Mouse (Mus musculus): ENCODE results near the gene Lpar1. TPM values are rescaled to one million over a fixed set of nuclear protein-coding genes. Genes with fewer than 3 reads are reported as not detected.

The Lpar1 gene
- total and polyA plus RNA-seq, 2 experiments from 2014 or later = 14.3 to 24.3 TPM

DNA sequence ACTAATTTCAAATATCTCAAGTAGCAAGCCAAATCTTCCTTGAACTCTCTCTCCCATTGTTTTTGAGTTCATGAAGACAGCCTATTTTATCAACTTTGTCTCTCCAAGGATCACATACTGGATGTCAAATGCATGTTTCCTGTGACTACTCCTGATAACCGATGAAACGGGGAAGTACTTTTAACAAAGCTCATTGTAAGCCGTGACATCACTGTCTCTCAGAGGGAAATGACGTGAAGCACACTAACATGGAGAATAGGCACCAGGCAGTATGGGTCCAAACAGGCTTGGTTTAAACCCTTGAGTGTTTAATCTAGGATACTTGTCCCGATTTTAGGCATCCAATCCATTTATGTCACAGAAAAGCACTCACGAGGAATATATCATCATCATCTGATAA lies 17.9 kb downstream of the Lpar1 start:
- whole genome bisulfite sequencing = 93% methylated on average over 6 of the region's 6 CpGs
- H3K36me3 ChIP-seq (ENCODE audit: insufficient read depth, low read length) = no peaks in the 10 kb centered on the region
- H3K9ac ChIP-seq (replicated peaks; ENCODE audit: low read length) = no peak overlapping the region
- DNase-seq (ENCODE audit: low spot score) (no peak), ATAC-seq (no peak)
- no peak overlapping the region for H3K4me3 ChIP-seq (ENCODE audit: low read length)
- TF ChIP-seq CTCF (IDR thresholded peaks at IDR 0.05; ENCODE audit: low read depth) = no peak
- no peaks in the 10 kb centered on the region for H3K9me3 ChIP-seq (ENCODE audit: low read length)
- no peaks in the 10 kb centered on the region for H3K27me3 ChIP-seq (ENCODE audit: insufficient read depth, low read length)
- H3K27ac ChIP-seq = no peak overlapping the region
- H3K4me1 ChIP-seq (ENCODE audit: insufficient read depth, low read length) = no peaks in the 10 kb centered on the region
- no peak overlapping the region for H3K4me2 ChIP-seq (ENCODE audit: low read depth, low read length)

DNA sequence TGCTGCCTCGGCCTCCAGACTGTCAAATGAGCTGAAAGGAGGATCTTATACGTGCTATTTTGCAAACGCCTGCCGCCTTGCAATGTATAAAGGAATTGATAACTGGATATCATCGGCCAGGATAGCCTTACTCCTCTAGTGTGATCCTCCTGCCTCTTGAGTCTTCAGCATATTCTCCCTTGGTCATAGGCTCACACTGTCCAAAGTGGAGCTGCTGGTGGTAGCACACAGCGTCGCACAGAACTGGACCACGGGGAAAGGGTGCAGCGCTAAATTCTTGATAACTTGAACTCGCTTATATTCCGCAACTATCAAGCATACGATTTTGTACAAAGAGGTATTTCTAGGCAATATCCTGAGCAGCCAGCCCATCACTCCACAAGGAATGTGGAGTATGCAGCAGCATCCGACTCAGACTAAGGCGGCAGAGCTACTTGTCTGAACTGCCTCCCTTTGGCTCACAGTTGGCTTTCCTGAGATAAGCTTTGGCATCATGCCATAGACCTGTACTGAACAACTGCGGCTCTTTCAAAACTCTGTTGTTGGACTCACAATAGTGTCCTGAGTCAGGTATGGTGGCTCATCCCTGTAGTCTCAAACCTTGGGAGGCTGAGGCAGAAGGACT lies 18.9 kb downstream of the Lpar1 start:
- Histone ChIP-seq H3K4me1 (ENCODE audit: insufficient read depth, low read length) (no peaks in the 10 kb centered on the region), H3K4me3 (ENCODE audit: low read length) (no peak overlapping the region), H3K27ac (no peak overlapping the region), H3K27me3 (ENCODE audit: insufficient read depth, low read length) (no peaks in the 10 kb centered on the region), H3K36me3 (ENCODE audit: insufficient read depth, low read length) (no peaks in the 10 kb centered on the region), H3K9me3 (ENCODE audit: low read length) (no peaks in the 10 kb centered on the region), H3K9ac (replicated peaks; ENCODE audit: low read length) (no peak overlapping the region), H3K4me2 (ENCODE audit: low read depth, low read length) (0 out of 2 replicates have a peak overlapping the region, but pooled peaks have one; percentile 21)
- no peak for ATAC-seq
- TF ChIP-seq CTCF (IDR thresholded peaks at IDR 0.05; ENCODE audit: low read depth) = no peak
- DNase-seq (ENCODE audit: low spot score) = peak; percentile 5
- 83% methylated on average over 15 of the region's 15 CpGs for WGBS

DNA sequence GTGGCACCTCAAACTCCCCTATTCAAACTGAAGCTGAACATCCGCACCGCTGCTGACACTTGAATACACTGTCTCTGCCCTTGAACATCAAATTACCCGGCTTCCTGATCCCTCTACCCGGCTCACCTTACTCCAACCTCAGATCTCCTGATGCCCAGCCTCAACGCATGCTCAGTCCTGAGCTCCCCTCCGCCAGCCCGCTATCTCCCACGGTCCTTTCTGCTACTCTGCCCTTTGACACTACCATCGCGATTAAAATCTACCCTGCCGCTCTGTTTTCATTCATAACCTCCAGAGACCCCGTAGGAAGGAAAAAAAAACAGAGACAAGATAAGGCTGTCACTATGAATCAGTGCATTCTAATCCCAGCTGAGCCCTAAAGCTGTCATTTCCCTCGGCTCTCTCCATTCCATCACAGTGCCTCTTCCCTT lies 19.5 kb downstream of the Lpar1 start:
- Histone ChIP-seq H3K4me1 (ENCODE audit: insufficient read depth, low read length) (no peaks in the 10 kb centered on the region), H3K9me3 (ENCODE audit: low read length) (no peaks in the 10 kb centered on the region), H3K27me3 (ENCODE audit: insufficient read depth, low read length) (no peaks in the 10 kb centered on the region), H3K4me2 (ENCODE audit: low read depth, low read length) (0 out of 2 replicates have a peak overlapping the region, but pooled peaks have one; percentile 21), H3K9ac (replicated peaks; ENCODE audit: low read length) (no peak overlapping the region), H3K4me3 (ENCODE audit: low read length) (no peak overlapping the region), H3K27ac (no peak overlapping the region), H3K36me3 (ENCODE audit: insufficient read depth, low read length) (no peaks in the 10 kb centered on the region)
- ATAC-seq (no peak), DNase-seq (ENCODE audit: low spot score) (no peak)
- 29% methylated on average over 13 of the region's 13 CpGs for WGBS
- TF ChIP-seq CTCF (IDR thresholded peaks at IDR 0.05; ENCODE audit: low read depth) = no peak

DNA sequence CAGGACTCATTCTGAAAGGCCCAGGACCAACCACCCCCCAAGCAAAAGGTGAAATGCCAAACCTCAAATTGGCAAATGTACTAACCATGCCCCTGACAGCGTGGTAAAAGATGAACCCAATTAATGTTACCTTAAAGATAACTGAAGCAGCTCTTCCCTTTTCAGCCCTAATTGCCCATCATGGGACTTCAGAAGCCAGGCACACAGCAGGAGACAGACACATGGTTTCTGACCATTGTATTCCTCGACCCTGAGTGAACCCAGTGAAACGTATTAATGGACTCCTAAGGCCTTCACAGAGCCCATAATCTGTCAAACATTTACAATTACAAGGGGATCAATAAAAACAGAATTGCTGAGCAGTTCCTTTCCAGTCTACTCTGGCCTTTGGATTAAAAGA lies 20.2 kb downstream of the Lpar1 start:
- Histone ChIP-seq H3K27me3 (ENCODE audit: insufficient read depth, low read length) (no peaks in the 10 kb centered on the region), H3K9ac (replicated peaks; ENCODE audit: low read length) (no peak overlapping the region), H3K4me3 (ENCODE audit: low read length) (no peak overlapping the region), H3K9me3 (ENCODE audit: low read length) (no peaks in the 10 kb centered on the region), H3K4me1 (ENCODE audit: insufficient read depth, low read length) (no peaks in the 10 kb centered on the region), H3K27ac (no peak overlapping the region), H3K4me2 (ENCODE audit: low read depth, low read length) (no peak overlapping the region), H3K36me3 (ENCODE audit: insufficient read depth, low read length) (no peaks in the 10 kb centered on the region)
- no peak for TF ChIP-seq CTCF (IDR thresholded peaks at IDR 0.05; ENCODE audit: low read depth)
- no peak for DNase-seq (ENCODE audit: low spot score)
- WGBS = 30% methylated on average over 3 of the region's 3 CpGs
- no peak for ATAC-seq

DNA sequence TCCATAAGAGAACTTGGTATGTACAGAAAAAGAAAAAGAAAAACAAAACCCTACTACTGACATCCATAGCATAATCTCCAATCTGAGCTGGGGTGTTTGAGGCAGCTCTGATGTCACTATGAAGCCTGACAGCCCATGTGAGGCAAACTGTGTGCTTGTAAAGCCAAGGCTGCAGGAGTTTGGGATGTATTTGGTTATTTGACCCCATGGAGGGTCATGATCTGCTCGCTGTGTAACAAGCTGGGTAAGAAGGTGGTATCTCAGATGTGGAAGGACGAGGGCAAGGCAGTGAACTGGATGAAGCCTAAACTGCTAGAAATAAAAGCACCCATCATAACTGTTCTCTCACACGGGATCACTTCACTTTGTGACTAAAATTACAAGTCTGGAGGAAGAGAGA lies 21.4 kb downstream of the Lpar1 start:
- 85% methylated on average over 3 of the region's 3 CpGs for WGBS
- Histone ChIP-seq H3K27ac (no peak overlapping the region), H3K4me3 (ENCODE audit: low read length) (no peak overlapping the region), H3K36me3 (ENCODE audit: insufficient read depth, low read length) (no peaks in the 10 kb centered on the region), H3K9ac (replicated peaks; ENCODE audit: low read length) (no peak overlapping the region), H3K4me1 (ENCODE audit: insufficient read depth, low read length) (no peaks in the 10 kb centered on the region), H3K4me2 (ENCODE audit: low read depth, low read length) (no peak overlapping the region), H3K27me3 (ENCODE audit: insufficient read depth, low read length) (no peaks in the 10 kb centered on the region), H3K9me3 (ENCODE audit: low read length) (no peaks in the 10 kb centered on the region)
- DNase-seq (ENCODE audit: low spot score) = no peak
- ATAC-seq = no peak
- TF ChIP-seq CTCF (IDR thresholded peaks at IDR 0.05; ENCODE audit: low read depth) = no peak

DNA sequence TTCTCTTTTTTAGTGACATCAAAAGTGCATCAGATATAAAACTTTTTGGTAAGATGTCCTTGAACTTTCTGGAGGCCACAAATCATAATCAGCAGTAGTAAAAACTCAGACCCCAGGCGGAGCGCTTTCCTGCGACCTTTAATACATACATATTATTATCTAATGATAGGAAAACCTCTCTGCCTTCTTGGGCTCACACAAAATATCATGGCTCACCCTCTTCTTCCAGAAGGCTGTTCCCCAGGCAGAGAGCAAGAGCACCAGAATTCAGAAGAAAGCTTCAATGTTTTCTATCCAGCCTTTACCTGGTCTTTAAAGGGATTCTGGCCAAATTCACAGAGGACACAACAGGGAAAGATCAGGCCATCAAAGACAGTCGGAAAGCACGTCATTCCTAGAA lies 23.0 kb downstream of the Lpar1 start:
- Histone ChIP-seq H3K4me3 (ENCODE audit: low read length) (no peak overlapping the region), H3K4me1 (ENCODE audit: insufficient read depth, low read length) (no peaks in the 10 kb centered on the region), H3K9me3 (ENCODE audit: low read length) (no peaks in the 10 kb centered on the region), H3K4me2 (ENCODE audit: low read depth, low read length) (no peak overlapping the region), H3K27me3 (ENCODE audit: insufficient read depth, low read length) (no peaks in the 10 kb centered on the region), H3K9ac (replicated peaks; ENCODE audit: low read length) (no peak overlapping the region), H3K27ac (no peak overlapping the region), H3K36me3 (ENCODE audit: insufficient read depth, low read length) (no peaks in the 10 kb centered on the region)
- ATAC-seq = no peak
- WGBS = 93% methylated on average over 5 of the region's 5 CpGs
- no peak for DNase-seq (ENCODE audit: low spot score)
- TF ChIP-seq CTCF (IDR thresholded peaks at IDR 0.05; ENCODE audit: low read depth) = no peak

DNA sequence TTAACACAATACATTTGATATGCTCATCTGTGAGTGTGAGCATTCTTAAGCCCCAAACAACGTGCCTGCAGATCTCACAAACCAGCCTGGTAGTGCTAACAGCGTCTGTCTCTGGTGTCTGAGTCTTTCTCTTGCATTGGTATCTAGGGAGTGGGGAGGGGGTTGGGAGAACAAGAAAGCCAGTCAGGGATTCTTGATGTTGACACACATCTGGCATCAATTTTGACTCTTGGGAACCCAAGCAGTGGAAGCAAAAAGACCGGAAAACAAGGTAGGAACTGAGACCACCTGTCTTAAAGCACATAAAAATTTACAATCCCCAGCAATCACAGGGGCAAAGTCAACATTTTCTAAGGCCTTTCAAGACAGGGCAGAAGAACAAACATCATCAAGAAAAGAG lies 23.4 kb downstream of the Lpar1 start:
- Histone ChIP-seq H3K4me3 (ENCODE audit: low read length) (no peak overlapping the region), H3K9me3 (ENCODE audit: low read length) (no peaks in the 10 kb centered on the region), H3K9ac (replicated peaks; ENCODE audit: low read length) (no peak overlapping the region), H3K36me3 (ENCODE audit: insufficient read depth, low read length) (no peaks in the 10 kb centered on the region), H3K27ac (no peak overlapping the region), H3K4me1 (ENCODE audit: insufficient read depth, low read length) (no peaks in the 10 kb centered on the region), H3K4me2 (ENCODE audit: low read depth, low read length) (no peak overlapping the region), H3K27me3 (ENCODE audit: insufficient read depth, low read length) (no peaks in the 10 kb centered on the region)
- DNase-seq (ENCODE audit: low spot score) (no peak), ATAC-seq (no peak)
- TF ChIP-seq CTCF (IDR thresholded peaks at IDR 0.05; ENCODE audit: low read depth) = no peak
- 55% methylated on average over 3 of the region's 3 CpGs for WGBS

All from hindbrain, postnatal 0 days (tissue).